Mouse (Mus musculus) stomach, postnatal 0 days (tissue): ENCODE data around the gene Cpne5. TPM values are rescaled to one million over a fixed set of nuclear protein-coding genes. Genes with fewer than 3 reads are reported as not detected.

ENCODE experiments used
- ATAC-seq: fragments of 200-750 bp; cut with Nextera tagmentation; 2 replicates; pipeline ENCODE4 v1.8.0; 2017; ENCODE audit not compliant: low FRiP score, low TSS enrichment
- DNase-seq: peaks from one replicate; pipeline ENCODE4 v3.0.0-alpha.2; 2016; ENCODE audit warnings: low spot score
- H3K27ac ChIP-seq: fragments of 300-500 bp; sonication (generic); replicated peaks from 2 replicates; pipeline ENCODE4 v1.5.1; 2014; ENCODE audit warnings: mild to moderate bottlenecking, control low read depth
- H3K27me3 ChIP-seq: fragments of 300-500 bp; sonication (generic); 2 replicates; pipeline ENCODE4 v1.6.1; 2014; ENCODE audit warnings: low read length; ENCODE audit not compliant: control insufficient read depth, insufficient read depth
- H3K36me3 ChIP-seq: fragments of 300-500 bp; sonication (generic); 2 replicates; pipeline ENCODE4 v1.6.1; 2014; ENCODE audit warnings: low read length, mixed read lengths; ENCODE audit not compliant: control insufficient read depth, insufficient read depth
- H3K4me1 ChIP-seq: fragments of 300-500 bp; sonication (generic); replicated peaks from 2 replicates; pipeline ENCODE4 v1.6.1; 2014; ENCODE audit warnings: antibody characterized with exemption; ENCODE audit not compliant: control insufficient read depth, insufficient read depth
- H3K4me2 ChIP-seq: fragments of 300-500 bp; sonication (generic); replicated peaks from 2 replicates; pipeline ENCODE4 v1.6.1; 2014; ENCODE audit warnings: low read depth, mild to moderate bottlenecking, control low read depth, moderate library complexity
- H3K4me3 ChIP-seq: fragments of 300-500 bp; sonication (generic); 2 replicates; pipeline ENCODE4 v1.5.1; 2014; ENCODE audit warnings: low read depth, low read length, control low read depth
- H3K9ac ChIP-seq: fragments of 300-500 bp; sonication (generic); 2 replicates; pipeline ENCODE4 v1.6.1; 2014; ENCODE audit warnings: mild to moderate bottlenecking, low read length, control low read depth, mixed read lengths
- H3K9me3 ChIP-seq: fragments of 300-500 bp; sonication (generic); 2 replicates; pipeline ENCODE4 v1.6.1; 2016; ENCODE audit warnings: low read length; ENCODE audit not compliant: control insufficient read depth
- CTCF ChIP-seq: IDR thresholded peaks from 2 replicates; pipeline ENCODE4 v1.5.1; 2016; ENCODE audit warnings: antibody characterized with exemption, low read depth, mild to moderate bottlenecking, moderate library complexity
- EP300 ChIP-seq: optimal IDR thresholded peaks from 2 replicates; pipeline ENCODE3; 2016; ENCODE audit warnings: antibody characterized with exemption
- WGBS: fragments of 180-500 bp; shearing (Covaris S2); extraction: QIAGEN DNeasy Blood & Tissue Kit; methylation state at CpG from one replicate; pipeline ENCODE4 v1.1.7; 2014; 5-methylcytosine and 5-hydroxymethylcytosine counted together
- polyA plus RNA-seq: library from polyadenylated mRNA; unstranded; fragments of >200 nt; fragmentation: Nextera tagmentation; extraction: Ambion mirVana; gene quantifications from 2 replicates; pipeline ENCODE4 v1.2.1, GENCODE M21; 2015

Gene Cpne5
- polyA plus RNA-seq, 1 experiment from 2014 or later: 4.8 TPM

DNA sequence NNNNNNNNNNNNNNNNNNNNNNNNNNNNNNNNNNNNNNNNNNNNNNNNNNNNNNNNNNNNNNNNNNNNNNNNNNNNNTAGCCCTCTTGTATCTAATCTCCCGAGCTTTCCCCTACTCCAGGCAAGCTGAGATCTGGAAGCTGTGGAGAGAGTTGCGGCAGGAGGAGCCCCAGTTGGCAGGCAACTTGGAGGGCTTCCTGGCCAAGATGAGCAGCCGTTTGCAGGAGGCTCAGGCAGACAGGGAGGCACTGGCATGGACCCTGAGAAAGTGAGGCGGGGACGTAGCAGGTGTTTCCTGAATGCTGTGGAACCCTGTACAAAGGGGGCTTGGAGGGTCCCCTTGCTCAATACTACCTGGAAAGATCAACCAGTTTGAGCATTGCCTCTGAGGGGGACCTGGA lies 102.9 kb downstream of the Cpne5 start:
- DNase-seq (no peak), ATAC-seq (no peak)
- no peak overlapping the region for H3K9ac ChIP-seq
- no peaks in the 10 kb centered on the region for H3K36me3 ChIP-seq
- peaks cover 12% of the 10 kb centered on the region; the same call in 1 of the 2 replicates for H3K4me1 ChIP-seq
- TF ChIP-seq EP300 (no peak), CTCF (no peak)
- H3K9me3 ChIP-seq: no peaks in the 10 kb centered on the region
- no peak overlapping the region for H3K4me3 ChIP-seq
- peak overlapping the region; percentile 45; the same call in 1 of the 2 replicates for H3K27ac ChIP-seq
- 57% methylated on average over 5 of the region's 5 CpGs for WGBS
- H3K27me3 ChIP-seq: no peaks in the 10 kb centered on the region
- no peak overlapping the region for H3K4me2 ChIP-seq

DNA sequence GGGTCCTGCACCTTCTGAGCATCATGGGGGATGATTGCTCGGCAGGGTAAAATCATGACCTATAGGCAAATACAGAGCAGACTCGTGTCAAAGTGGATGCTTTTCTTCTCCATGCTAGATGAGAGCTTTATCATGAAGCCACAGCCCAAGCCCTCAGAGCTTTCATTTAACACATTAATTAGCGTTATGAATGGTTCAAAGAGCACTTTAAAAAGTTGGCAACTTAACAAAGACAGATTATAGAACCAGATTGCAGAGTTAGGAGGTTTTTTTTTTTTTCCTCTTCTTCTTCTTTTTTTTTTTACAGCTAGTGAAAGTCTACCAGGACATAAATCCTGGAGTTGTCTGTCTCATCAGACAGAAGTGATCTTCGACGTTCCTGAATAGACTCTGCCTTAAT lies 108.6 kb downstream of the Cpne5 start:
- no peaks in the 10 kb centered on the region for H3K27me3 ChIP-seq
- 41% methylated on average over 5 of the region's 5 CpGs for WGBS
- TF ChIP-seq CTCF (no peak), EP300 (no peak)
- no peaks in the 10 kb centered on the region for H3K9me3 ChIP-seq
- no peak overlapping the region for H3K9ac ChIP-seq
- DNase-seq (no peak), ATAC-seq (no peak)
- no peaks in the 10 kb centered on the region for H3K36me3 ChIP-seq
- H3K27ac ChIP-seq: no peak overlapping the region
- H3K4me1 ChIP-seq: no peaks in the 10 kb centered on the region; the same call in 1 of the 2 replicates
- no peak overlapping the region for H3K4me2 ChIP-seq
- H3K4me3 ChIP-seq: no peak overlapping the region

DNA sequence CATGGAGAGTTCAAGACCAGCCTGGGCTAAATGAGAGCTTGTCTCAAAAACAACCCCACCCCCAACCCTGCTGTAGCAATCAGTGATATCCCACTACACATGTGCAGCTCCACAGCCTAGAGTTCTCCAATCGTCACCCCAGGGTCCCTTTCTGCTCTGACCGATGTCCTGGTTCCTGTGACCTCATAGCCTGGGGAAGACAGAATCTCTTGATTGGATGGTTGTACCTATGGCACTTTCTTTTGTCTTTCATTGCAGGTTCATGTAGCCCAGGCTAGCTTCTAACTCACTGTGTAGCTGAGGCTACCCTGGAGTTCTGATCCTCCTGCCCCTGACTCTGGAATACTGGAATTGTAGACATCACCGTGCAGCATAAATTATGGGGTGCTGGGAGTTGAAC lies 111.4 kb downstream of the Cpne5 start:
- TF ChIP-seq CTCF: no peak
- no peak for TF ChIP-seq EP300
- 91% methylated on average over 3 of the region's 3 CpGs for WGBS
- H3K4me1 ChIP-seq: no peaks in the 10 kb centered on the region; the same call in none of the 2 replicates
- H3K36me3 ChIP-seq: no peaks in the 10 kb centered on the region
- H3K9me3 ChIP-seq: no peaks in the 10 kb centered on the region
- no peak for DNase-seq
- H3K4me2 ChIP-seq: no peak overlapping the region
- ATAC-seq: no peak
- no peak overlapping the region for H3K27ac ChIP-seq
- no peaks in the 10 kb centered on the region for H3K27me3 ChIP-seq
- no peak overlapping the region for H3K4me3 ChIP-seq
- H3K9ac ChIP-seq: no peak overlapping the region

DNA sequence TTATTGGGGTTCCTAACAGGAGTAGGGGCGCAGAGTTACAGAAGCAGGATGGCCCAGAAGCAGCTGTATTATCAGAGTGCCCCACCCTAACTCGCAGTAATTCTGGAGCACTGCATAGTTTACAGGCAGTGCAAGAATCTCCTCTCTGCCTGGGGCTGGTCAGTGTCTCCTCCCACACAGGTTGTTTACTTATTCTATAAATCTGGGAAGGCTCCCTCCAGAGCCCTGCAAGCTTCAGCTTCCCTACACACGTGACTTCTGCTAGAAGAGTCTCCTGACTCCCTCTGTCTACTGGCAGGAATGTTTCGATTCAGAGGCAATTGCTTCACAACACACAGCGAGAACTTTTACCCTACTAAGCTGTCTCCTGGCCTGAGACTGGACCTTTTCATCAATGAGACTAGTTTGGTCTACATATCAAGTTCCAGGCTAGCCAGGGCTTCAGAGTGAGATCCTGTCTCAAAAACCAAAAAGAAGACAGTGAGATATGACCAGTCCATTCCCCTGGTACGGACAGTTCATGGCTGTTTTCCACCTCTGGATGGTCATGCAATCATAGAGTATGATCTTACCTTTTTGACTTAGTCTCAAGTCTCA lies 114.3 kb downstream of the Cpne5 start:
- Histone ChIP-seq H3K27me3 (no peaks in the 10 kb centered on the region), H3K27ac (peak overlapping the region; percentile 35; the same call in 1 of the 2 replicates), H3K9ac (no peak overlapping the region), H3K4me3 (no peak overlapping the region), H3K9me3 (no peaks in the 10 kb centered on the region), H3K4me2 (no peak overlapping the region), H3K36me3 (no peaks in the 10 kb centered on the region), H3K4me1 (no peaks in the 10 kb centered on the region; the same call in none of the 2 replicates)
- TF ChIP-seq EP300 (no peak), CTCF (peak; percentile 53; the same call in 1 of the 2 replicates)
- whole genome bisulfite sequencing: 31% methylated on average over 6 of the region's 6 CpGs
- DNase-seq (no peak), ATAC-seq (peak; percentile 89)

DNA sequence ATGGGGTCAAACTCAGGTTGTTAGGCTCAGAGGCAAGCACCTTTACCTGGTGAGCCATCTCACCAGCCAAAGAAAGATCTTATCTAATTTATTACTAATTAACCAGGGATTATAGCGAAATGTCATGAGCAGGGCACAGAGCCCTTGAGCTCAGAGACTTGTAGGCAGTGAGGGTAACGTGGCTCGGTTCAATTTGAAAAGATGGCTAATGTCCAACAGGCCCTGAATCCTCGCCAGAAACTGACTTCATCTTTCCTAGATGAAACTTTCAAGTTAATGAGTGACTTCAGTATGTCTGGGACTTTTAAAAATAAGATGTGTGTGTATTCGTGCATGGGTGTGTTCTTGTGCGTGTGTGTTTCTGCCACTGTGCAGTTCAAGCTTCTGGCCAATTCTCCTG lies 115.2 kb downstream of the Cpne5 start:
- 25% methylated on average over 6 of the region's 6 CpGs for WGBS
- 0 out of 2 replicates have a peak overlapping the region, but pooled peaks have one; percentile 35 for H3K27ac ChIP-seq
- H3K9me3 ChIP-seq: no peaks in the 10 kb centered on the region
- TF ChIP-seq EP300 (no peak), CTCF (no peak)
- no peaks in the 10 kb centered on the region; the same call in none of the 2 replicates for H3K4me1 ChIP-seq
- no peak overlapping the region for H3K9ac ChIP-seq
- no peaks in the 10 kb centered on the region for H3K27me3 ChIP-seq
- H3K4me3 ChIP-seq: no peak overlapping the region
- no peak for ATAC-seq
- no peak for DNase-seq
- H3K4me2 ChIP-seq: no peak overlapping the region
- no peaks in the 10 kb centered on the region for H3K36me3 ChIP-seq

DNA sequence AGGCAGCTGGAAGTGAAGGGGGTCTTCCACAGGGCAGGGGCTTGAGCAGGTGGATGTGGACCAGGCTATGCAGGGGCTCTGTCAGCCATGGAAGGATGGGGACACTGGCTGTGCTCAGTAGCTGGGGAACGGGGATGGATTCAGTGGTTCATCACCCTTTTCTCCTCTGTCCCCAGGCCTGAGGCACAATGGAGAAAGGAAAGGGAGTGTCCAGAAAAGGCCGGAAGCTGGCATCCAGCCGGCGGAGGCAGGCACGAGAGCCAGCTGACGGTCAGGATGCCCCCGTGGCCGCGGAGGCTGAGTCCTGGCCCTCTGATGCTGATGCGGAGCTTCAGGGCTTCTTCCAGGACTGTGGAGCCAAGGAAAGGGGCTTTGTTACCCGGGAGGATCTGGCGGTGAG lies 117.3 kb downstream of the Cpne5 start:
- 60% methylated on average over 12 of the region's 12 CpGs for WGBS
- no peaks in the 10 kb centered on the region for H3K27me3 ChIP-seq
- H3K27ac ChIP-seq: no peak overlapping the region
- no peaks in the 10 kb centered on the region for H3K36me3 ChIP-seq
- ATAC-seq (no peak), DNase-seq (no peak)
- no peak overlapping the region for H3K4me2 ChIP-seq
- no peak overlapping the region for H3K4me3 ChIP-seq
- H3K9me3 ChIP-seq: no peaks in the 10 kb centered on the region
- H3K9ac ChIP-seq: no peak overlapping the region
- H3K4me1 ChIP-seq: no peaks in the 10 kb centered on the region; the same call in none of the 2 replicates
- TF ChIP-seq EP300 (no peak), CTCF (no peak)
